Mouse (Mus musculus) E14TG2a.4 (cell line): ENCODE data around the gene Cyb5r1.

Experiments
- H3K27me3 ChIP-seq: 2 replicates; pipeline ENCODE4 v1.6.1; 2014; ENCODE audit warnings: low read length, control low read depth; ENCODE audit not compliant: insufficient read depth
- H3K36me3 ChIP-seq: 2 replicates; pipeline ENCODE4 v1.6.1; 2014; ENCODE audit warnings: low read length, control low read depth; ENCODE audit not compliant: insufficient read depth
- H3K4me1 ChIP-seq: replicated peaks from 2 replicates; pipeline ENCODE4 v1.6.1; 2014; ENCODE audit warnings: low read depth, low read length, control low read depth
- H3K4me3 ChIP-seq: replicated peaks from 2 replicates; pipeline ENCODE4 v1.5.1; 2014; ENCODE audit warnings: mild to moderate bottlenecking, low read length
- H3K9me3 ChIP-seq: 2 replicates; pipeline ENCODE4 v1.6.1; 2014; ENCODE audit warnings: low read length, control low read depth
- CTCF ChIP-seq: conservative IDR thresholded peaks from 2 replicates; pipeline ENCODE4 v1.5.1; 2014; ENCODE audit warnings: low read length
- NANOG ChIP-seq: IDR thresholded peaks from 2 replicates; pipeline ENCODE4 v1.6.1; 2014; ENCODE audit warnings: borderline replicate concordance, low read length, mixed read lengths
- POU5F1 ChIP-seq: IDR thresholded peaks from 2 replicates; pipeline ENCODE4 v1.6.1; 2014; ENCODE audit warnings: low read length, borderline replicate concordance

Gene Cyb5r1

DNA sequence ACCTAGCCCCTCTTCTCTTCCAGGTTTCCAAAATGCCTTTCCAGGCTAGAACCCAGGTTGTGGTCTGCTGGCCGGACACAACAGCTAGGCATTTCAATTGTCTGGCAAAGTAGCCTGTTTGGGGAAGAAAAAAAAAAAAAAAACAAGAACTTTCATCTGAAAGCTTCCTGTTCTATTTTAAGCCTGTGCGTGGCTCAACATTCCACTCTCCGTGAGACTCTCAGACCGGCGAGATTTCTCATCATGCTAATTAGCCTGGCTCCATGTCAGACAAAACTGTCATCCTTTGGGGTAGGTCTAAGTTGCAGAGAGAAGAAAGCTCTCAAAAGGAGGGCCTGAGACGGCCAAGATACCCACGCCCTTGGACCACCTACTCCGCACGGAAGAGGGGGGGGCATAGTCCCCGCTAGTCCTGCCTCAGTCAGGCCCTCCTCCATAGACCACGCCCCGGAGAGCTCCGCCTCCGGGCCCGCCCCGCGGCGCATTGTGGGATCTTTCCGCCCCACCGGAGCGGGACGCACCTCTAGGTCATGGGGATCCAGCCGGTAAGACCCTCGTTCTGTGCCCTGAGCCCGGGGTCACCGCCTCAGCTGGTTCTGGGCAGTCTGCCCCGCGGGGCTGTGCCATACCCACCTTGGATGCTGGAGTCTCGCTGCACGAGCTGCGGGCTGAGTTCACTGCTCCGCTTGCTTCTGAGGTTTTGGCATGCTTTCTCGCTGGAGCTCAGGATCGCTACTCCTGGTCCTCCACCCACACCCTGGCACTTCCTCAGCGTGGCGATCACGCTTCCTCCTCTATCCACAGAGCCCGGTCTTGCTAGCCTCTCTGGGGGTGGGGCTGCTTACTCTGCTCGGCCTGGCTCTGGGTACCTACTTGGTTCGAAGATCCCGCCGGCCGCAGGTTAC lies at the start of gene Cyb5r1:
Cyb5r1 (plus strand) TSS at position 51 of the 905 bp plus-strand sequence.
- Histone ChIP-seq H3K4me3 (peak within 1 kb of the TSS; percentile 94), H3K9me3 (no peaks in the 10 kb centered on the region)
- TF ChIP-seq CTCF (no peak), NANOG (no peak), POU5F1 (no peak)

DNA sequence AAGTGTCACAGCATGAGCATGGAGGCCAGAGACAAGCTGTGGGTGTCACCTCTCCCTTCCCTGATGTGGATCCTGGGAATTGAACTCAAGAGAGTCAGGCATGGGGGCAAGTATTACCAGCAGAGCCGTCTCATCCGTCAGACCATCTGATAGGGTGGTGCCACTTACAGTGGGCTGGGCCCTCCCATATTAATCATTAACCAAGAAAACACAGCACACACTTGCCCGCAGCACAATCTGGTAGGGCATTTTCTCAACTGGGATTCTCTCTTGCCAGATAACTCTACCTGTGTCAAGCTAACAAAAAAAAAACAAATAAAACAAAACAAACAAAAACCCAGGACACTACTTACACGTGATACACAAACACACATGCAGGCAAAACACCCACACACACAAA lies 47.9 kb upstream of the Cyb5r1 start:
- no peak overlapping the region for H3K4me3 ChIP-seq
- H3K4me1 ChIP-seq, result peaks cover 32% of the 10 kb centered on the region
- H3K36me3 ChIP-seq, result peaks cover 82% of the 10 kb centered on the region
- H3K27me3 ChIP-seq, result no peaks in the 10 kb centered on the region
- TF ChIP-seq POU5F1 (no peak), CTCF (no peak), NANOG (no peak)
- no peaks in the 10 kb centered on the region for H3K9me3 ChIP-seq

More for the DNA sequence above, at the start of gene Cyb5r1:
- no peaks in the 10 kb centered on the region for H3K27me3 ChIP-seq
- H3K4me1 ChIP-seq, result peaks cover 43% of the 10 kb centered on the region
- peaks cover 48% of the 10 kb centered on the region for H3K36me3 ChIP-seq

DNA sequence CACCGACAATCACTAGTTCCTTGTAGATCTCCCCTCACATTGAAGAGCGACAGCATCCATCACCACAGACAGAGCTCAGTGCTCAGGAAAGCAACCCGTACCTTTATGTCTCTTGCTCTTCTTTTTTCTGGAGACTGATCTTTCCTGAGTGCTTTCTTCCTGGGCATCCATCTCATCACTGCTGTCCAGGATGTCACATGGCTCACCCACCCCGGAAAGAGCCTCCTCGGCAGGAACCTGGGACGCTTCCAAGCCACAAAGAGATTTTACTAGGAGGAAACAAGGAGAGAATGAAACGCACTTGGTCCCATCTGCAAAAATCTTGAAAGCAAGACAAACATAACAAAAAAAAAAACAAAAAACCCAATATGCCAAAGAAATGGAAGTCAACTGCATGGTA lies 44.7 kb upstream of the Cyb5r1 start:
- TF ChIP-seq CTCF (no peak), POU5F1 (no peak), NANOG (no peak)
- peaks cover 36% of the 10 kb centered on the region for H3K4me1 ChIP-seq
- peak overlapping the region; percentile 94 for H3K4me3 ChIP-seq
- no peaks in the 10 kb centered on the region for H3K9me3 ChIP-seq
- H3K36me3 ChIP-seq, result peaks cover 50% of the 10 kb centered on the region
- no peaks in the 10 kb centered on the region for H3K27me3 ChIP-seq

DNA sequence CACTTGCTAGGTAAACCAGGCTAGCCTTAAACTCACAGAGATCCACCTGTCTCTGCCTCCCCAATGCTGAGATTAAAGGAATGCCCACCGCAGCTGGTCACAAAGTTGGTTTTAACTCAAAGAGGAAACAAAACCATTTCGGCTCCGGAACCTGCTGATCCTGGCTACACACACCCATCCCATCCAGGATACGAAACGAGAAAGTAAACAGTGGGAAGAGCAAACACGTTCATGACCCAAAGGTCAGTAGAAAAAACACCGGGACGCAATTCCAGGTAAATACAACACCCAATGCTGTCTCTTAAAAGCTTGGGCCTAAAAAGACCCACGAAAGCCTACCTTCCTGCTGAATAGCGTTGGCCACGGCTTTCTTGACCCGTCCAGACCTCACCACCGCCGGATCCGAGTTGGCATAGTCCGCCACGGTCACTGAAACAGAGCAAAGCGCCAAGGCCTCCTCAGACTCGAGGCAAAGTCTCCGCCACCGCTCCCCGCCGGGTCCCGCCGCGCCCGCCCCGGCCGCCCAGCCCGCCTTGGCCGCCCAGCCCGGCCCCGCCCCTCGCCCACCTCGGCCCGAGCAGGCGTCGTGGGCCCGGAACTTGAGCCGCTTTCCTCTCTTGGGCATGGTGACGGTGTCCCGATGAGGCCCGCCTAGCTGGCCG lies 44.0 kb upstream of the Cyb5r1 start:
- Histone ChIP-seq H3K4me3 (peak overlapping the region; percentile 94), H3K9me3 (no peaks in the 10 kb centered on the region), H3K27me3 (no peaks in the 10 kb centered on the region), H3K4me1 (peaks cover 36% of the 10 kb centered on the region), H3K36me3 (peaks cover 44% of the 10 kb centered on the region)
- no peak for TF ChIP-seq NANOG
- TF ChIP-seq POU5F1, result no peak
- no peak for TF ChIP-seq CTCF

DNA sequence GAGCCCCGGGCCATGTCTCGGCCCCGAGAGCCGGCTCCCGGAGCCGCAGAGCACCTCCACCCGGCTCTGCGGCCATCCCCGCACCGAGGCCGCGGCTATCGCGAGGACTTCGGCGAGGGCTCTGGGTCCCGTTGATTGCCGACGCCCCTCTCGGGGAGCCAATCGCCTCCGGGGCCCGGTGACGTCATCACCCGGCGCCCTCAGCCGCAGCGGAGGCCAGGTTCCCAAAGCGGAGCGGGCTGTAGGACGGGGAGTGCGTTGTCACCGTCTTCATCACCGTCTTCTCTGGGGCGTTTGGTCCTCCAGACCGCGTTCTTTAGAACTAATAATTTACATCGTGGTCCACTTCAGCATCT lies 43.5 kb upstream of the Cyb5r1 start, which contains the start of gene Tmem183a:
Tmem183a (minus strand) TSS at position 123 of the 356 bp plus-strand sequence.
- H3K36me3 ChIP-seq, result peaks cover 39% of the 10 kb centered on the region
- H3K4me3 ChIP-seq, result peak within 1 kb of the TSS; percentile 94
- no peaks in the 10 kb centered on the region for H3K9me3 ChIP-seq
- TF ChIP-seq POU5F1, result no peak
- no peak for TF ChIP-seq CTCF
- no peak for TF ChIP-seq NANOG
- peaks cover 36% of the 10 kb centered on the region for H3K4me1 ChIP-seq
- no peaks in the 10 kb centered on the region for H3K27me3 ChIP-seq

DNA sequence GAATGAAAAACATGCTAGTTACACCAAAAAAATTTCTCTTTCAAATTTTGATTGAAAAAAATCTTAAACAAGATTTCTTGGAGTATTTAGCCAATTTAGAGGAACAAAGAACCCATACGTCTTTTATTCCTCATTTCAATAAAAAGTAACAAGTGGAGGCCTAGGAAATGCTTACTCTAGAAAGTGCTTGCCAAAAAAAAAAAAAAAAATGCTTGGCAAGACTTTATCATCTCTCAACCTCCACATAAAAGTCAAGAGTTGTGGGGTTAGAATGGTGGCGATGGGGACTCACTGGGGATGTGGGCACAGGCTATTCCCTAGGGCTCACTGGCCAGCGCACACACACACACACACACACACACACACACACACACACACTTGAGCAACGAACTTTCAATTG lies 42.2 kb upstream of the Cyb5r1 start:
- no peaks in the 10 kb centered on the region for H3K27me3 ChIP-seq
- TF ChIP-seq POU5F1 (no peak), CTCF (no peak), NANOG (no peak)
- peaks cover 33% of the 10 kb centered on the region for H3K4me1 ChIP-seq
- H3K36me3 ChIP-seq, result peaks cover 25% of the 10 kb centered on the region
- no peak overlapping the region for H3K4me3 ChIP-seq
- H3K9me3 ChIP-seq, result no peaks in the 10 kb centered on the region

DNA sequence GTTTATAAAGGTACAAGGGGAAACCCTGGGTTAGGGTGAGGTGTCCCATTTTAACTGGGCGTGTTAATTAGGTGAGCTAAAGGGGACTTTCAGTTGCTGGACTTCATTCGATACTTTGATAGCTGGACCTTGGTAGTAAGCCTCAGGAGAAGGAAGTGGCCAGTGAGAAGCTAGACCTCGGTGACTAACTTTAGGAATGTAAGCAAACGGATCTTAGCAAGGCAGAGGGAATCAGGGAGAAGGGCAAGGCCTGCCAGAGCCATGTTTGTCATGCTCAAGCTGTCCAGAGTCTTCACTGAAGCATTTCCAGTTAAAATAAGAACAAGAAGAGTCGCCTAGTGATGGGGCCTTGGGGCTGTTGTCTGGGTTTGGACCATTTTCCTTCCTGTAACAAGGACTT lies 39.9 kb upstream of the Cyb5r1 start:
- Histone ChIP-seq H3K4me3 (no peak overlapping the region), H3K27me3 (no peaks in the 10 kb centered on the region), H3K4me1 (peaks cover 17% of the 10 kb centered on the region), H3K9me3 (peaks cover 15% of the 10 kb centered on the region), H3K36me3 (peaks cover 2% of the 10 kb centered on the region)
- TF ChIP-seq CTCF, result no peak
- no peak for TF ChIP-seq POU5F1
- TF ChIP-seq NANOG, result no peak

DNA sequence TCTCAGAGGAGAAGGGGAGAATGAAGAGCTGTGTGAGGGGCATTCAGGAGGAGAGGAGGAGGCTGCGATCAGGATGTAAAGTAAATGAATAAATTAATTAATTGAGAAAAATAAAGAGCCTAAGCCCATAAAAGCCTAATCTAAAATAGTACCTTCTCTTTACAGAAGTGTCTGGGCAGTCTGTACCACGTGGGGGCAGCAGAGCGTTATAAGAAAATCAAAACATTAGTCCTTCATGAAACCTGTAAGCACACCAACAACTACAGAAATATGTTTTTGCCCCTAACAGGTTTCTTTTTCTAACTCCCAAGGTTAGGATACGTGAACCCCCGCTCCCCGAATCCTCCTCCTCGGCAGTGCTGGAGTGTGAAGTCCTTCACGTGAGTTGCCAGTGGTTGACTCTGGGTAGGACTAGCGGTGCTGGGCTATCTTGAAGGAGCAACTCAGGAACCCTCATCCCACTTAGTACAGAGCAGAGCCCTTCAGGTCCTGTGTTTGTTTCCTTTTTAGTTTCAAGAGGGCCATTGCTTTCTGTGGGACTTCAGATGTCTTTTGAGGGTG lies 36.5 kb upstream of the Cyb5r1 start:
- no peak overlapping the region for H3K4me3 ChIP-seq
- TF ChIP-seq POU5F1 (no peak), CTCF (peak; percentile 44)
- H3K27me3 ChIP-seq, result no peaks in the 10 kb centered on the region
- H3K36me3 ChIP-seq, result no peaks in the 10 kb centered on the region
- H3K9me3 ChIP-seq, result peaks cover 29% of the 10 kb centered on the region
- 0 out of 2 replicates have a peak, but pooled peaks cover 2% of the 10 kb centered on the region for H3K4me1 ChIP-seq
